Mouse (Mus musculus): ENCODE measurements around the gene Zfp61.

- TF ChIP-seq CTCF (IDR thresholded peaks at IDR 0.05; ENCODE audit: low read depth, low read length) (no peak), POLR2A (IDR thresholded peaks at IDR 0.05; ENCODE audit: extremely low read depth, insufficient read depth, low read length) (no peak)
These were observed 6.3 kb downstream of the Zfp61 start for GRCm38 (mm10) chr7:24294763-24295162.
